Mouse (Mus musculus) right cerebral cortex, postnatal 4 days (tissue): ENCODE results near the gene Gm21953.
"Not testable (repeated sequence)": the region's sequence is repeated elsewhere in the genome, so short reads cannot be mapped to it uniquely, and the experiment has no call there.

Experiments
- DNase-seq: peaks from one replicate; pipeline ENCODE4 v3.0.0-alpha.2; 2022

Gene Gm21953

GRCm38 (mm10) chr4:42293967-42294366, at the start of gene Gm21953:
TSS of gene Gm21953 (plus strand) at chr4:42294267.
- DNase-seq, result not testable (repeated sequence)

GRCm38 (mm10) chr4:42255467-42255866, 38.6 kb upstream of the Gm21953 start, which contains the start of gene Ccl21b:
TSS of gene Ccl21b (plus strand) at chr4:42255767.
- not testable (repeated sequence) for DNase-seq

- DNase-seq, result not testable (repeated sequence)
These were observed 24.0 kb downstream of the Gm21953 start, which contains the start of gene Fam205a3 for GRCm38 (mm10) chr4:42318034-42318433. TSS of gene Fam205a3 (plus strand) at chr4:42318334.
